Mouse (Mus musculus): Measurements from ENCODE around the gene Stap2. TPM values are rescaled to one million over a fixed set of nuclear protein-coding genes. Genes with fewer than 3 reads are reported as not detected.

Stap2 gene
- 19.2 and 21.4 TPM in 2 replicates for polyA plus RNA-seq (2012; rRNA removed)

GRCm38 (mm10) chr17:56005415-56006061 lies at the start of gene Stap2, which contains the start of gene Mpnd:
Stap2 (minus strand) TSS chr17:56005584.
Mpnd (plus strand) TSS chr17:56005711.

GRCm38 (mm10) chr17:56040030-56040856 lies 34.9 kb upstream of the Stap2 start, which contains the start of gene Chaf1a:
Chaf1a (plus strand) TSS chr17:56040439.

GRCm38 (mm10) chr17:56036176-56036900 lies 31.0 kb upstream of the Stap2 start, which contains the start of gene Sh3gl1:
Sh3gl1 (minus strand) TSS chr17:56036635.

GRCm38 (mm10) chr17:55986030-55986961 lies 19.1 kb downstream of the Stap2 start, which contains the start of gene Fsd1:
Fsd1 (plus strand) TSS chr17:55986509.

GRCm38 (mm10) chr17:55969966-55970891 lies 35.2 kb downstream of the Stap2 start, which contains the start of gene Shd:
Shd (plus strand) TSS chr17:55970467.

GRCm38 (mm10) chr17:55958918-55959728 lies 46.3 kb downstream of the Stap2 start, which contains the start of gene Yju2:
Yju2 (plus strand) TSS chr17:55959099.

GRCm38 (mm10) chr17:55952447-55953027 lies 52.8 kb downstream of the Stap2 start, which contains the start of gene Ebi3:
Ebi3 (plus strand) TSS chr17:55952640.

GRCm38 (mm10) chr17:55949400-55949799 lies 56.0 kb downstream of the Stap2 start, which contains the start of gene Zfp119b:
Zfp119b (minus strand) TSS chr17:55949500.

Other genes starting within 250 kb of the Stap2 start
- gene Zfp119a, start 126.7 kb downstream of the Stap2 start, polyA plus RNA-seq (2012; rRNA removed): 0.17 and 0.26 TPM in 2 replicates
- gene Zfp959, start 113.5 kb downstream of the Stap2 start, polyA plus RNA-seq (2012; rRNA removed): 0.54 and 1.1 TPM in 2 replicates
- gene Zfp119b, start 56.1 kb downstream of the Stap2 start, polyA plus RNA-seq (2012; rRNA removed): 0.09 and 0.15 TPM in 2 replicates
- 5.9 and 6.5 TPM in 2 replicates for gene Ebi3, start 52.9 kb downstream of the Stap2 start, polyA plus RNA-seq (2012; rRNA removed)
- gene Yju2, start 46.5 kb downstream of the Stap2 start, polyA plus RNA-seq (2012; rRNA removed): 12.5 and 12.9 TPM in 2 replicates
- 5.9 and 7.1 TPM in 2 replicates for gene Shd, start 35.1 kb downstream of the Stap2 start, polyA plus RNA-seq (2012; rRNA removed)
- gene Fsd1, start 19.1 kb downstream of the Stap2 start, polyA plus RNA-seq (2012; rRNA removed): 4.5 and 4.8 TPM in 2 replicates
- 270 and 333 TPM in 2 replicates for gene Mpnd, start 127 bp upstream of the Stap2 start, polyA plus RNA-seq (2012; rRNA removed)
- gene Sh3gl1, start 31.1 kb upstream of the Stap2 start, polyA plus RNA-seq (2012; rRNA removed): 126 and 128 TPM in 2 replicates
- gene Chaf1a, start 34.9 kb upstream of the Stap2 start, polyA plus RNA-seq (2012; rRNA removed): 7.5 and 9.6 TPM in 2 replicates
- 58.5 and 83.0 TPM in 2 replicates for gene Ubxn6, start 69.4 kb upstream of the Stap2 start, polyA plus RNA-seq (2012; rRNA removed)
- 52.3 and 75.6 TPM in 2 replicates for gene Hdgfl2, start 74.0 kb upstream of the Stap2 start, polyA plus RNA-seq (2012; rRNA removed)
- gene Plin4, start 104.2 kb upstream of the Stap2 start, polyA plus RNA-seq (2012; rRNA removed): 206 and 215 TPM in 2 replicates
- gene Plin5, start 112.0 kb upstream of the Stap2 start, polyA plus RNA-seq (2012; rRNA removed): 19.0 and 42.0 TPM in 2 replicates
- gene Lrg1, start 116.4 kb upstream of the Stap2 start, polyA plus RNA-seq (2012; rRNA removed): 76.6 and 100 TPM in 2 replicates
- 15.5 and 19.9 TPM in 2 replicates for gene Sema6b, start 134.8 kb upstream of the Stap2 start, polyA plus RNA-seq (2012; rRNA removed)
- gene Tnfaip8l1, start 156.9 kb upstream of the Stap2 start, polyA plus RNA-seq (2012; rRNA removed): 9.7 and 10.3 TPM in 2 replicates
- 124 and 131 TPM in 2 replicates for gene Mydgf, start 178.3 kb upstream of the Stap2 start, polyA plus RNA-seq (2012; rRNA removed)
- gene Dpp9, start 213.3 kb upstream of the Stap2 start, polyA plus RNA-seq (2012; rRNA removed): 58.6 and 59.5 TPM in 2 replicates